Mouse (Mus musculus) heart, postnatal 4 days (tissue): Measurements from ENCODE around the gene Rapgef2. TPM values are rescaled to one million over a fixed set of nuclear protein-coding genes. Genes with fewer than 3 reads are reported as not detected.
"Not testable (repeated sequence)": the region's sequence is repeated elsewhere in the genome, so short reads cannot be mapped to it uniquely, and the experiment has no call there.

ENCODE experiments used
- DNase-seq: peaks from one replicate; pipeline ENCODE4 v3.0.0; 2021
- total RNA-seq, 2 experiments: library from RNA; stranded (reverse); gene quantifications; 2 replicates each; pipeline ENCODE4 v1.2.3; 2021

Rapgef2 gene
- total RNA-seq, 2 experiments from 2014 or later, result 37.0 to 40.6 TPM

DNA sequence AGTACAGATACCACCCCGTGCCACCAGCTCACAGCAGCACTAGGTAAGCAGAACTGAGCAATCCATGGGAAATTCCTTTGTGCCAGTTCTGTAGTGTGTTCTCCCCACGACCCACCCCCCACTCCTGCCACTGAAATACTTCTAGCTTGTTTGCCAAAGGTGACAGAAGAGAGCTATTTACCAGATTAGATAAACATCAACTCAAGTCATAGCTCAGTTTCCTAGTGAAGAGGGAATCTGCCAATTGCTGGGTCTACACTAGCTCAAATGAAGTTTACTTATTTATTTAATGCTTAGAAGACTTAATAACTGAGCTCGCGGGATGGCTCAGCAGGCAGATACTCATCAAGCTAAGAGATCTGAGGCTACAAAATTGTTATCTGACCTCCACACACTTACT, 200.0 kb downstream of the Rapgef2 start:
- DNase-seq, result no peak

GRCm38 (mm10) chr3:79083881-79084280, 202.4 kb downstream of the Rapgef2 start:
- DNase-seq, result no peak

DNA sequence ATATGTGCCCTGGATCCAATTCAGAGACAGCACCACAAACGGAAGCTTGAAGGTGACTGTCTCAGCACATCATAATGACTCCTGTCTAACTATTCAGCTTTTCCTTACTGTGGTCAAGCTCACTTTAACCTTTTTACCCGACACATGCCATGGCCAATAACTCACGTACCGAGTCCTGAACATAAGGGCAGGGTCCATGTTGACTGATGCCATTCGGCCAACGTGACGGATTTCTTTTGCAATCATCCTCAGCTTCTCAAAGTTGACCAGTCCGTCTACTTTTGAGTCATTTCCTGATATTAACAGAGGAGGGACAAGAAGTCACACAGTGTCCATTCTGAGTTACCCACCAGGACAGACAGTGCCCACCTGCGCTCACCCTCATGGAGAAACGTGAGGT, 203.3 kb downstream of the Rapgef2 start:
- no peak for DNase-seq

DNA sequence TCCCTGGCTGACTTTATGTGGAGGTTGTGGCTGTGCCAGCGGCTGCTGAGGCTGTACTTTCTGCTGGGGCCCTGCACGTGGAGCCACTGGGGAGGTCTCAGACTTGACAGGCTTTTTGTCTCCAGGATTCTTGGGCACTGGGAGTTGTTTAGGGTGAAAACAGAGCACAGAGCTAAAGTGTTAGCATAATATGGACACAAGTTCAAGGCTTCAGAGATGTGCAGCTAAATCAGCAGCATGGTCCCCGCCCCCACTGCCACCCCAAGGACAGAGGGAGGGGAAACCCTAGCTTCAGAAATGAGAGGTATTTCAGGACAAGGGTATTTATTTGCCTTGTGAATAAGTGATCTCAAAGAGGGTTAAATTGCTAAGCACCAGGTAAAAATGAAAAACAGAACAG, 207.2 kb downstream of the Rapgef2 start:
- DNase-seq, result no peak

DNA sequence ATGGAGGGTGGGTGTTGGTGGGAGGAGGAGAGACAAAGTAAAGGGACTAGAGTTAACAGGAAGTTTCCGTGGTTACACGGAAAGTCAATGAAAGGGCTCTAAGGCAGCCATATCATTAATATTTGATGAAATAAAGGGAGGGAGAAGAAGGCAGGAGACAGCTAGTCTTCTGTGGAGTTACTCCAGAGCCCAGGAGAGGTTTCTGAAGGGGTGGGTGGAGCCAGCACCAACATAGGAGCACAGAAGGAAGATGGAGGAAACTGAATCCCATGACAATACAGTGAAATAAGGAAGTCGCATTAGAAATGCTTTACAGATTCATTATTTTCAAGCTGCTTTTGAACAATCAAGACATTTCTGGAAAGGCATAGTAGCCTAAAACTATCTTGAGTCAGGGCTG, 211.3 kb downstream of the Rapgef2 start:
- DNase-seq, result no peak

GRCm38 (mm10) chr3:79073541-79074244, 212.6 kb downstream of the Rapgef2 start:
- DNase-seq, result no peak

DNA sequence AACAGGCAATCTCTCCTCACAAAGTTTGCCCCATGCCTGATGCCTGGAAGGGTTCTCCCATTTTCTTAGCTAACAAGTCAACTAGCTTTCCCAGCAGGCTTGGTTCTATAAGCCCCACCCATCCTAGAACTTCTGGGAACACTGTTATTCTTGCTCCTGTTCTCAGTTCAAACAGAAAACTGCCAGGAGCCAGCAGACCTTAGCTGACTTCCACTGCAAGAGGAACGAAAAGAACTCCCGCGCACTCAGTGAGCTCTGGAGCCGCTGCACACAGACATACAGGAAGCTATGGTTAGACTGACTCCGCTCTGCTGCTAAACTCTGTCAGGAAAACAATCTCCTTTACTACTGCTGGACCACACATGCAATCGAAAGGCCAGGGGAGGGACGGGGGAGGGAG, 214.8 kb downstream of the Rapgef2 start:
- DNase-seq, result peak; percentile 45

DNA sequence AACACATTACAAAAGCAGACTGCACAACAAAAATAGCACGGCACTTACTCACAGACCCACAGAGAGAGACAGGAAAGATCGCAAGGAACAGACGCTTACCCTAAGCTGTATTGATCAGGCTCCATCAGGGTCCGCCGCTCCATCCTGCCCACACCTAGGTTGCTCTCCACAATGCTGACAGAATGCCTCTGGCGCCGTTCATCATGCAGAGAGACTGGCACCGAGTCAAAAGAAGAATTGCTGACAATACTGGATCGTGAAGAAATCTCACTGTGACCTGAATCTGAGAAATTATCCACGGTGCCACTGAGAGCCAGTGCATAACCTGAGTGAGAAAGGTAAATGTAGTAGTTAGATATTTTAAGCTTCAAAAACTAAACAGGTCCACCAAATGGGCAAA, 216.4 kb downstream of the Rapgef2 start:
- no peak for DNase-seq

DNA sequence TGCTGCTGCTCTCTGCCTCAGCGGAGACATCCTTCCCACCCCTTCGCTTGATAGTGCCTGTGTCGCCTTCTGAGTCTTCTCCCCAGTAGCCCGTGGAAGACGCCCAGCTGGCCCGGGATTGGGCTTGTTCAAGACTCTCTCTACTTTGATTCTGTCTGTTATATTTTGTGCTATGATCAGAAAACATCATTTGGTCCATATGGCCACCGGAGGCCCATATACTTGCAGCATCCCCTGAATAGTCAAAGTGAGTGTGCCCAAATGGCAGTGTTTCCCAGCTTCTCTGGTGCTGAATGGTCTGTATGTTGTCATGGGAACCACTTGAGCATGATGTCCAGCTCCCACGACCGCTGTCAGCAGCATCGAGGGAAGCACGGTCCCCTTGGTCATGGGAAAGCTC, 217.3 kb downstream of the Rapgef2 start:
- DNase-seq, result no peak

DNA sequence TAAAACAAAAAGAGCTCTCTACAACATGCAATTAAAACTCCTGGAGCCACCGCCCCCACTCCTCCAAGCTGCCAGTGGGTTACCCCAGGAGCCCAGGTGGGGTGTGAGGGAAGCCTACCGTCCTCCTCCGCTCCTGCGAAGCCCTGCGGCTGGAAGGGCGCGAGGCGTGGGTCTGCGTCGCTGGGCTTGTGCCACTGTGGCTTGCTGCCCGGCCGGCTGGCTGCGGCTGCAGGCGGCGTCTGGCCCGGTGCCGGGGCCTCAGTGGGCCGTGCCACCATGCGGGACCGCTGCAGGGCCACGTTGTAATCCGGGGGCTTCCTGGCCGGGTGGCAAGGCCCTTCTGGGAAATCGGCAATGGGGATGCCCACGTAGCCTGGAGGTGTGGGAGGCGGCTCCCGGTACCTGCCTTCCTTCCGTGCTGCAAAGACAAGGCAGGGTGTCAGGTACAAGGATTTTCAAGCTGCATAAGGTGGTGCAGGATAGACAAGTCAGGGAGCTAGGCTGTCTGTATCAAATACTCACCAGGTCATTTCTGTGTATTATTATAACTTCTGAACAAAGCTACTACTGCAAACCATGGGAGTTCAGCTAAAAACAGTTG, 219.8 kb downstream of the Rapgef2 start:
- DNase-seq, result peak; percentile 18

- DNase-seq, result no peak
Measured at GRCm38 (mm10) chr3:79064096-79064495, 222.2 kb downstream of the Rapgef2 start.

DNA sequence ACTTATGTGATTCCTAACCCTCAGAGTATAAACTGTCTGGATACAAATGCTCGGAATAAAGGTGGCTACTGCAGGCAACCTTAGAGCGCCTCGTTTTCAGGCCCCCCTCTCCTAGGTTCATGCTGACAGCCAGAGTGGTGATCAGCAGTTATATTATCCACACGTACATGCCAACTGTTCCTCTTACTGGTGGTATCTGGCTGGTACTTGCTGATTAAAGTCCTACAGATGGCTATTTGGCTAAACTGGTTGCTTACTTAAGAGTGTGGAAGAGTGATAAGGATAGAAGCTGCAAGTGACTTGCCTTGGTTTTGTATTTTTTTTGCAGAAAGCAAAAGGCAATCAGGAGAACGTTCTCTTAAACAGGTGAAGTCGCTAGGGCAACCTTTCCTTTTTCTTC, 224.9 kb downstream of the Rapgef2 start:
- no peak for DNase-seq

DNA sequence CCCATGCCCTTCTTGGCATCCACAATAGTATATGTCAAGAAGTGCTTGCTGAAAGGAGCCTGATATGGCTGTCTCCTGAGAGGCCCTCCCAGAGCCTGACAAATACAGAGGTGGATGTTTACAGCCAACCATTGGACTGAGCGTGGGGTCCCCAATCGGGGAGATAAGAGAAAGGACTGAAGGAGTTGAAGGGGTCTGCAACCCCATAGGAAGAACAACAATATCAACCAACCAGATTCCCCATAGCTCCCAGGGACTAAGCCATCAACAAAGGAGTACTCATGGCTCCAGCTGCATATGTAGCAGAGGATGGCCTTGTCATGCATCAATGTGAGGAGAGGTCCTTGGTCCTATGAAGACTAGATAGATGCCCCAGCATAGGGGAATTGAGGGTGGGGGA, 227.8 kb downstream of the Rapgef2 start:
- DNase-seq, result not testable (repeated sequence)

- DNase-seq, result no peak
Measured at GRCm38 (mm10) chr3:79045251-79045650, 241.1 kb downstream of the Rapgef2 start.

DNA sequence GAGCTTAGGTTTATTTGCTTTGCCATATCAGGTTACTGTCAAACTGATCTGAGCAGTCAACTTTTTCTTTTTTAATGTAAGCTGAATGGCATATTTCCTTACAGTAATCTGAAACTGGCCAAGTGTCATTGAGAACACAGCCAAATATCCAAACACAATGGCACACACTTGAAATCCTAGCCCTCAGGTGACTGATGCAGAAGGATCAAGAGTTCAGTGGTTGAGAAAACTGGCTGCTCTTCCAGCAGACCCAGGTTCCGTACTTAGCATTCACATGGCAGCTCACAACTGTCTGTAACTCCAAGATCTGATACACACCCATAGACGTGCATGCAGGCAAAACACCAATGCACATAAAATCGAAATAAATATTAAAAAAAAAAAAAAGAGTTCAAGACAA, 243.3 kb downstream of the Rapgef2 start:
- no peak for DNase-seq

- DNase-seq, result peak; percentile 24
Measured at GRCm38 (mm10) chr3:79039666-79040450, 246.5 kb downstream of the Rapgef2 start.

DNA sequence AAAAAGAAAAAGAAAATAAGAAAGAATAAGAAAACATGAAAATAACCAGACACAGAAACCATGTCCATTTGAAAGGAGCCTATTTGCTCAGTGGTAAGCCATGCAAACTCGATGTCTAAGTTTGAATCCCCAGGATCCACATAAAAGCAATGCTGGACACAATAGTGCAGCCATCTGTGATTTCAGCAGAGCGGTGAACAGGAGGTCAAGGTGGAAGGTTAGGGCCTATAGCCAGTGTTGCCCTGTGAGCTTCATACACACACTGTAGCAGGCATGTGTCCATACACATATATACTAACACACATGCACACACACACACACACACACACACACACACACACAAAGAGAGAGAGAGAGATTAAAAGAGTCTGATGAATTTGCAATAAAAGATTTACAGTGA, 247.3 kb downstream of the Rapgef2 start:
- no peak for DNase-seq

DNA sequence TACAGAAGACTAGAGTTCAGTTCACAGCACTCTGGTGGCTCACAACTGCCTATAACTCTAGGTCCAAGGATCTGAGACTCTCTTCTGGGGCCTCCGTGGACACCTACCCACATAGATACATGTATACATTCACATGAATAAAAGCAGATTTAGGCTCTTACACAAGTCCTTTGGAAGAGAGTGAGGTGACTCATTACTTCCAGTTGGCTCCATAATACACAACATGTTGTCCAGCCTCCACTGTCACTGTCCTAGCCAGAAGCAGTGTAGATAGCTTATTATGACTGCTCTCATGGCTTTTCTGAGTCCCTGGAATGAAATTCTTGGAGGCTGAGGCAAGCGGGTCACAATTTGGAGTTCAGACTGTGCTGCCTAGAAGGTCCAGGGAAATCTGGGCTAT, 251.9 kb downstream of the Rapgef2 start:
- DNase-seq, result no peak

GRCm38 (mm10) chr3:79030855-79031254, 255.5 kb downstream of the Rapgef2 start:
- DNase-seq, result no peak

DNA sequence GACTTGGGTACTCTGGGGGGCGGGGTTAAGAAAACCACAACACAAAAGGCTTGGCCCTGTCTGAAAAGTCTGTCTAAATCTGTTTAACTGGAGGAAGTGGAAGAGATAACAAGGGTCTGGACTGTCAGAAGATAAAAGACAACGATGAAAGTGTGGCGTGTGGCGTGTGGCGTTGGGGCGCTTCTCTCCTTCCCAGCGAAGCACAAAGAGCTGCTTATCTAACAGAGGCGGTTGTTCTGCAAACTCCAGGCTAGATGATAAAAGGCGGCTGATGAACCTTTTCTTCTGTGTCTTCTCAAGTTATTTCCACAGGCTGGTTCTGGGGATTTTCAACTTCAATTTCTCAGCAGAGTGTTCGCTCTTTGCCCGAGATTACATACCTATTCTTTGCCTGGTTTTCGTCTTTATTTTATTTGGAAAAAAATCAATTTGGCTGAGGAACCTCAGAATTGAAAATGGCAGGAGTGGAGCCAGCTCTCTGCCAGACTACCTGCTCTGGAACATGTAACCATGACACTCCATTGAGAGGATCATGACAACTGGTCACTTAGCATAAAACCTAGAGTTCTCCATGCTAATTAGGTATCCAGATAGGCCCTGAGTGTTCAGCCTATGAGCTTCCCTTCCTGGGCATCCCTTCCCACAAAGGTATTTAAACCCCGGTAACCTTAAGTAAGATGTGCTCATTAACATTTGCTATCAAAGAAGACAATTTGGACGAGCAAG, 258.0 kb downstream of the Rapgef2 start:
- no peak for DNase-seq

DNA sequence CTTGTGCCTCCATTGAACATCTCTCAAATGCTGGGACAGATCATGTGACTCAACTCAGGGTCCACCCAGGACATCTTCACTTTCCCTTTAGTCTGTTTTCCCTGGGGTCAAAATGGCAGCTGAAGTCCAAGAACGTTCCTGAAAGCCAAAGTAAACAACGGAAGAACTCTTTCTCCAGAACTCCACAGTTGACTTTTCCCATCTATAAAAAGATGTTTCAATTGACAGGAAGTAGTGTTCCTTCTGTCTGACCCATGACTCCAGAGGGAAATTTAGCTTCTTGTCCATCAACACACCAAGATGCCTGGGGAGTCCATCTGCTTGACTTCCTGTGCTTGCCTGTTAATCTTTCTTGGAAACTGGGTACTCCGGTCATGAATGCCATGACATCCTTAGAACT, 260.3 kb downstream of the Rapgef2 start:
- DNase-seq, result no peak

DNA sequence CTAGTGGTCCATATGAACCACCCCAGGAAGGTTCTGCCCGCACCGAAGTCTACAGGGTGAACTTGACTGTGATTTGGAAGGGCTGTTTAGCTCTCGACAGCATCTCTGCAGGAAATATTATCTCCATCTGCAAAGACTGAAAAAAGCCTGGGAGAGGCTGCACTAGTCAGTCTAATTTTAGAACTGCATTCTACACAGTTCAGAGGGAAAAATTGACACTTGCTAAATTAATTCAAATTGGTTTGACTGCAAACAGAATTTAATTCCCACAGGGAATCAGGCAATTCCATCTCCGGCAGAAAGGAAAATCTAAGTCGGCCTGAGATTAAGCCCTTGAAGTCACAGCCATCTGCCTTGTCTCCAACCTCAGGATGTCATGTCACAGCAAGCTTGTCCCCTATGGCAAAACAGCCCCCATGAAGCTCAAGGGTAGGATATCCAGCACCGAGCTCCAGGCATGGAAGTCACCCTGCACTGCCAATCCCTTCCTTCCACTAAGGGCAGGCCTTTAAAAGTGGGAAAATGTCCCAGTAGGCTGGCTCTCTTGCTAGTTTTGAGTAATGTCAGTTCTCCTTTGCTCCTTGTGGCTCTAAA, 262.5 kb downstream of the Rapgef2 start:
- peak; percentile 20 for DNase-seq

- no peak for DNase-seq
Measured at GRCm38 (mm10) chr3:79022690-79023089, 263.6 kb downstream of the Rapgef2 start.
